Mouse (Mus musculus) E14TG2a.4 (cell line): ENCODE measurements at regions not wholly inside any gene's neighbourhood (a gene's known extent, or its start where the extent isn't known, plus 50 kb on each side); places are given as distances from the start of the nearest gene placed in this dataset.
A peak's percentile ranks its signal among the peaks of the same experiment; 100 is the strongest.

Experiments
- CTCF ChIP-seq: conservative IDR thresholded peaks from 2 replicates; pipeline ENCODE4 v1.5.1; 2014; ENCODE audit warnings: low read length
- NANOG ChIP-seq: IDR thresholded peaks from 2 replicates; pipeline ENCODE4 v1.6.1; 2014; ENCODE audit warnings: borderline replicate concordance, low read length, mixed read lengths
- POU5F1 ChIP-seq: IDR thresholded peaks from 2 replicates; pipeline ENCODE4 v1.6.1; 2014; ENCODE audit warnings: low read length, borderline replicate concordance

- no peak for TF ChIP-seq CTCF
- TF ChIP-seq NANOG, result peak; percentile 4; the same call in 1 of the 2 replicates
- TF ChIP-seq POU5F1, result no peak; the same call in 1 of the 2 replicates
These were observed 76.0 kb upstream of the Gadd45a start for GRCm38 (mm10) chr6:67113261-67113660.
